Mouse (Mus musculus) liver, embryonic 16.5 days (tissue): ENCODE data around the gene A4galt. TPM values are rescaled to one million over a fixed set of nuclear protein-coding genes. Genes with fewer than 3 reads are reported as not detected.
A peak's percentile ranks its signal among the peaks of the same experiment; 100 is the strongest.

Experiments used
- ATAC-seq: fragments of 200-750 bp; cut with Nextera tagmentation; 2 replicates; pipeline ENCODE4 v1.8.0; 2017; ENCODE audit warnings: low read depth, mild to moderate bottlenecking, moderate number of reproducible peaks, moderate library complexity
- H3K27ac ChIP-seq: fragments of 300-500 bp; sonication (generic); 2 replicates; pipeline ENCODE4 v1.5.1; 2014; ENCODE audit warnings: mild to moderate bottlenecking, low read length
- H3K27me3 ChIP-seq: fragments of 300-500 bp; sonication (generic); 2 replicates; pipeline ENCODE4 v1.6.1; 2014; ENCODE audit warnings: low read depth, low read length, mixed read lengths; ENCODE audit not compliant: control insufficient read depth, insufficient read depth
- H3K36me3 ChIP-seq: fragments of 300-500 bp; sonication (generic); 2 replicates; pipeline ENCODE4 v1.6.1; 2014; ENCODE audit warnings: mild to moderate bottlenecking; ENCODE audit not compliant: control insufficient read depth, insufficient read depth
- H3K4me1 ChIP-seq: fragments of 300-500 bp; sonication (generic); 2 replicates; pipeline ENCODE4 v1.6.1; 2014; ENCODE audit warnings: low read depth, low read length, mixed read lengths; ENCODE audit not compliant: control insufficient read depth
- H3K4me2 ChIP-seq: fragments of 300-500 bp; sonication (generic); 2 replicates; pipeline ENCODE4 v1.6.1; 2014; ENCODE audit warnings: low read depth, low read length, mixed read lengths
- H3K4me3 ChIP-seq: fragments of 300-500 bp; sonication (generic); 2 replicates; pipeline ENCODE4 v1.5.1; 2014; ENCODE audit warnings: low read depth, mild to moderate bottlenecking, low read length
- H3K9ac ChIP-seq: fragments of 300-500 bp; sonication (generic); 2 replicates; pipeline ENCODE4 v1.6.1; 2014; ENCODE audit warnings: low read depth, low read length
- H3K9me3 ChIP-seq: fragments of 300-500 bp; sonication (generic); replicated peaks from 2 replicates; pipeline ENCODE4 v1.6.1; 2016; ENCODE audit warnings: low read length; ENCODE audit not compliant: control insufficient read depth
- WGBS: fragments of 180-500 bp; shearing (Covaris S2); extraction: QIAGEN DNeasy Blood & Tissue Kit; methylation state at CpG from one replicate; pipeline ENCODE4 v1.1.7; 2014; ENCODE audit not compliant: insufficient replicate concordance; 5-methylcytosine and 5-hydroxymethylcytosine counted together
- polyA plus RNA-seq: library from polyadenylated mRNA; unstranded; fragments of >200 nt; fragmentation: Nextera tagmentation; extraction: Ambion mirVana; gene quantifications from 2 replicates; pipeline ENCODE4 v1.2.1, GENCODE M21; 2015

A4galt gene
- 0.13 TPM in 1 of 2 replicates, not detected in the other for polyA plus RNA-seq

- peaks cover 41% of the 10 kb centered on the region for H3K27me3 ChIP-seq
- WGBS = 3% methylated on average over 66 of the region's 66 CpGs
- peak within 1 kb of the TSS; percentile 62 for H3K4me2 ChIP-seq
- H3K9me3 ChIP-seq = no peaks in the 10 kb centered on the region
- H3K4me1 ChIP-seq = no peaks in the 10 kb centered on the region; the same call in 1 of the 2 replicates
- ATAC-seq = no peak
- H3K27ac ChIP-seq = no peak within 1 kb of the TSS
- H3K9ac ChIP-seq = no peak within 1 kb of the TSS
- peak within 1 kb of the TSS; percentile 47 for H3K4me3 ChIP-seq
- no peaks in the 10 kb centered on the region for H3K36me3 ChIP-seq
Measured at GRCm38 (mm10) chr15:83251176-83252004, at the start of gene A4galt. Gene A4galt, minus strand, starts transcription at chr15:83251774.

GRCm38 (mm10) chr15:83299916-83300582 is 48.5 kb upstream of the A4galt start:
- H3K27me3 ChIP-seq = no peaks in the 10 kb centered on the region
- no peak overlapping the region for H3K9ac ChIP-seq
- peaks cover 10% of the 10 kb centered on the region for H3K4me1 ChIP-seq
- no peaks in the 10 kb centered on the region for H3K9me3 ChIP-seq
- no peak overlapping the region for H3K4me3 ChIP-seq
- peak; percentile 69 for ATAC-seq
- no peak overlapping the region for H3K4me2 ChIP-seq
- peak overlapping the region; percentile 26 for H3K27ac ChIP-seq
- 54% methylated on average over 10 of the region's 10 CpGs for WGBS
- H3K36me3 ChIP-seq = no peaks in the 10 kb centered on the region

- ATAC-seq = peak; percentile 50
- H3K27me3 ChIP-seq = no peaks in the 10 kb centered on the region
- H3K4me1 ChIP-seq = peaks cover 10% of the 10 kb centered on the region
- H3K9me3 ChIP-seq = no peaks in the 10 kb centered on the region
- 75% methylated on average over 7 of the region's 7 CpGs for WGBS
- H3K4me2 ChIP-seq = no peak overlapping the region
- H3K27ac ChIP-seq = peak overlapping the region; percentile 33; the same call in 1 of the 2 replicates
- H3K36me3 ChIP-seq = no peaks in the 10 kb centered on the region
- no peak overlapping the region for H3K9ac ChIP-seq
- no peak overlapping the region for H3K4me3 ChIP-seq
Measured at GRCm38 (mm10) chr15:83299450-83299849, 47.9 kb upstream of the A4galt start.

GRCm38 (mm10) chr15:83298810-83299209 is 47.2 kb upstream of the A4galt start:
- H3K4me1 ChIP-seq = peaks cover 6% of the 10 kb centered on the region
- H3K27ac ChIP-seq = peak overlapping the region; percentile 33; the same call in 1 of the 2 replicates
- no peaks in the 10 kb centered on the region for H3K27me3 ChIP-seq
- H3K4me2 ChIP-seq = no peak overlapping the region
- ATAC-seq = no peak
- 66% methylated on average over 2 of the region's 2 CpGs for WGBS
- H3K9me3 ChIP-seq = no peaks in the 10 kb centered on the region
- H3K36me3 ChIP-seq = no peaks in the 10 kb centered on the region
- no peak overlapping the region for H3K9ac ChIP-seq
- no peak overlapping the region for H3K4me3 ChIP-seq

GRCm38 (mm10) chr15:83298313-83298712 is 46.7 kb upstream of the A4galt start:
- Histone ChIP-seq H3K9me3 (no peaks in the 10 kb centered on the region), H3K4me3 (no peak overlapping the region), H3K4me1 (peaks cover 5% of the 10 kb centered on the region; the same call in 1 of the 2 replicates), H3K9ac (no peak overlapping the region), H3K27ac (no peak overlapping the region), H3K4me2 (no peak overlapping the region), H3K36me3 (no peaks in the 10 kb centered on the region), H3K27me3 (no peaks in the 10 kb centered on the region)
- 69% methylated on average over 8 of the region's 8 CpGs for WGBS
- no peak for ATAC-seq

- peaks cover 5% of the 10 kb centered on the region; the same call in 1 of the 2 replicates for H3K4me1 ChIP-seq
- no peaks in the 10 kb centered on the region for H3K36me3 ChIP-seq
- no peak overlapping the region for H3K4me3 ChIP-seq
- no peaks in the 10 kb centered on the region for H3K27me3 ChIP-seq
- WGBS = 66% methylated on average over 8 of the region's 8 CpGs
- H3K9ac ChIP-seq = no peak overlapping the region
- H3K4me2 ChIP-seq = no peak overlapping the region
- H3K27ac ChIP-seq = no peak overlapping the region
- ATAC-seq = no peak
- H3K9me3 ChIP-seq = no peaks in the 10 kb centered on the region
Measured at GRCm38 (mm10) chr15:83296771-83297311, 45.3 kb upstream of the A4galt start.

GRCm38 (mm10) chr15:83296050-83296449 is 44.5 kb upstream of the A4galt start:
- 71% methylated on average over 4 of the region's 4 CpGs for WGBS
- H3K27me3 ChIP-seq = no peaks in the 10 kb centered on the region
- H3K36me3 ChIP-seq = no peaks in the 10 kb centered on the region
- no peak overlapping the region for H3K9ac ChIP-seq
- peaks cover 5% of the 10 kb centered on the region; the same call in 1 of the 2 replicates for H3K4me1 ChIP-seq
- no peak overlapping the region for H3K4me3 ChIP-seq
- H3K4me2 ChIP-seq = no peak overlapping the region
- no peak for ATAC-seq
- no peak overlapping the region for H3K27ac ChIP-seq
- H3K9me3 ChIP-seq = no peaks in the 10 kb centered on the region

- H3K27ac ChIP-seq = no peak overlapping the region
- H3K9me3 ChIP-seq = no peaks in the 10 kb centered on the region
- 17% methylated on average over 3 of the region's 3 CpGs for WGBS
- no peaks in the 10 kb centered on the region for H3K27me3 ChIP-seq
- H3K4me2 ChIP-seq = no peak overlapping the region
- no peak overlapping the region for H3K9ac ChIP-seq
- no peaks in the 10 kb centered on the region for H3K36me3 ChIP-seq
- H3K4me1 ChIP-seq = peaks cover 5% of the 10 kb centered on the region; the same call in 1 of the 2 replicates
- no peak overlapping the region for H3K4me3 ChIP-seq
- ATAC-seq = no peak
Measured at GRCm38 (mm10) chr15:83294954-83295353, 43.4 kb upstream of the A4galt start.
